Mouse (Mus musculus): ENCODE measurements around the gene Prdm2. TPM values are rescaled to one million over a fixed set of nuclear protein-coding genes. Genes with fewer than 3 reads are reported as not detected.

The Prdm2 gene
- total RNA-seq, 1 experiment = 11.0 TPM

DNA sequence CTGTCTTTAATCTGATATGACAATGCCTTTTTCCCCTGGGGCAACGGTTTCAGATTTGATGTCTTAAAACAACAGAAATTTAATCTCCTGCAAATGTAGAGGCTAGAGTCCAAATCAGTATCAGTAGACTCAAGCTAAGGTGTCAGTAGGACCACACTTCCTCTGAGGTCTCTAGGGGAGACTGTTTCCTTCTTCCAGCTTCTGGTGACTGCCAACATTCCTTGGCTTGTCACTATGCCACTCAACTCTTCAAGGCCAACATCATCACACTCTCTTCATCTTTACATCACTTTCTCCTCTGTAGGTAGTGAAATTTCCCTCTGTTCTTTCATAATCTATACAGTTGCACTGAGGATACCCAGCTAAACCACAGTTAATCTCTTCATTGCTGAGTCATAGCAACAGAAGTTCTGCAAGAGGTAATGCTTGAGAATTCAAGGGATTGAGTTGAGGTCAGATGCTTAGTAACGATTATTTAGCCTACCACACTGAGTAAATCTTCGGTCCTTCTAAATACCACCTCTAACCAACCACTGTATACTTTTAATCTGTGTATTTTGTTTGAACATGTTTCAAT is 1.5 kb upstream of the Prdm2 start:
- Histone ChIP-seq H3K27ac (ENCODE audit: insufficient read depth, low read depth, low read length, poor library complexity, severe bottlenecking) (no peak overlapping the region), H3K4me1 (ENCODE audit: control insufficient read depth in 2 of 2, insufficient read depth in 2 of 2, low read length in 2 of 2, poor library complexity in 1 of 2) (peaks cover 0 to 15% of the 10 kb centered on the region in 2 experiments; a peak in 3 of 4 replicates), H3K9me3 (ENCODE audit: control insufficient read depth, insufficient read depth, low read depth, low read length) (no peaks in the 10 kb centered on the region), H3K9ac (ENCODE audit: insufficient read depth, low read depth, low read length, poor library complexity, severe bottlenecking) (no peak overlapping the region), H3K4me3 (ENCODE audit: insufficient read depth in 1 of 2, low read depth in 1 of 2, low read length in 2 of 2, poor library complexity in 1 of 2, severe bottlenecking in 1 of 2) (no peak overlapping the region), H3K36me3 (ENCODE audit: control insufficient read depth, insufficient read depth, low read length, poor library complexity, severe bottlenecking) (no peaks in the 10 kb centered on the region; the same call in 1 of the 2 replicates)
- DNase-seq (ENCODE audit: low read depth, low spot score) = no peak
- no peak for TF ChIP-seq ZC3H11A (IDR thresholded peaks at IDR 0.05; ENCODE audit: borderline replicate concordance, low read depth, low read length)
- no peak for TF ChIP-seq MAFK (IDR thresholded peaks at IDR 0.05; ENCODE audit: insufficient read depth, low read depth, low read length)
- TF ChIP-seq CHD2 (IDR thresholded peaks at IDR 0.05; ENCODE audit: low read depth, low read length) = no peak
- TF ChIP-seq HCFC1 (IDR thresholded peaks at IDR 0.05; ENCODE audit: borderline replicate concordance, insufficient read depth, low read length) = no peak
- no peak for TF ChIP-seq ZNF384 (IDR thresholded peaks at IDR 0.05; ENCODE audit: low read depth, low read length)
- in situ Hi-C loops (cut with MboI; ENCODE audit: low sequenced_read_pairs in 2 of 2, unreplicated experiment in 2 of 2) = no loop called here

- peaks cover 0 to 14% of the 10 kb centered on the region in 2 experiments; a peak in 3 of 4 replicates for H3K4me1 ChIP-seq (ENCODE audit: control insufficient read depth in 2 of 2, insufficient read depth in 2 of 2, low read length in 2 of 2, poor library complexity in 1 of 2)
- in situ Hi-C loops (cut with MboI; ENCODE audit: low sequenced_read_pairs in 2 of 2, unreplicated experiment in 2 of 2) = no loop called here
- TF ChIP-seq ZNF384 (IDR thresholded peaks at IDR 0.05; ENCODE audit: low read depth, low read length) = no peak
- no peak for TF ChIP-seq CHD2 (IDR thresholded peaks at IDR 0.05; ENCODE audit: low read depth, low read length)
- no peak overlapping the region for H3K27ac ChIP-seq (ENCODE audit: insufficient read depth, low read depth, low read length, poor library complexity, severe bottlenecking)
- H3K9ac ChIP-seq (ENCODE audit: insufficient read depth, low read depth, low read length, poor library complexity, severe bottlenecking) = no peak overlapping the region
- DNase-seq (ENCODE audit: low read depth, low spot score) = no peak
- no peaks in the 10 kb centered on the region; the same call in 1 of the 2 replicates for H3K36me3 ChIP-seq (ENCODE audit: control insufficient read depth, insufficient read depth, low read length, poor library complexity, severe bottlenecking)
- no peaks in the 10 kb centered on the region for H3K9me3 ChIP-seq (ENCODE audit: control insufficient read depth, insufficient read depth, low read depth, low read length)
- H3K4me3 ChIP-seq (ENCODE audit: insufficient read depth in 1 of 2, low read depth in 1 of 2, low read length in 2 of 2, poor library complexity in 1 of 2, severe bottlenecking in 1 of 2) = no peak overlapping the region
Measured at GRCm38 (mm10) chr4:143213571-143213970, 776 bp upstream of the Prdm2 start.

GRCm38 (mm10) chr4:143213175-143213479 is 332 bp upstream of the Prdm2 start:
- TF ChIP-seq ZNF384 (IDR thresholded peaks at IDR 0.05; ENCODE audit: low read depth, low read length) (no peak), HCFC1 (IDR thresholded peaks at IDR 0.05; ENCODE audit: borderline replicate concordance, insufficient read depth, low read length) (no peak), ZC3H11A (IDR thresholded peaks at IDR 0.05; ENCODE audit: borderline replicate concordance, low read depth, low read length) (no peak), MAFK (IDR thresholded peaks at IDR 0.05; ENCODE audit: insufficient read depth, low read depth, low read length) (no peak), CHD2 (IDR thresholded peaks at IDR 0.05; ENCODE audit: low read depth, low read length) (no peak)
- in situ Hi-C loops (cut with MboI; ENCODE audit: low sequenced_read_pairs in 2 of 2, unreplicated experiment in 2 of 2) = no loop called here
- H3K4me3 ChIP-seq (ENCODE audit: insufficient read depth in 1 of 2, low read depth in 1 of 2, low read length in 2 of 2, poor library complexity in 1 of 2, severe bottlenecking in 1 of 2) = no peak overlapping the region
- H3K9ac ChIP-seq (ENCODE audit: insufficient read depth, low read depth, low read length, poor library complexity, severe bottlenecking) = peak overlapping the region; percentile 85; the same call in 1 of the 2 replicates
- H3K4me1 ChIP-seq (ENCODE audit: control insufficient read depth in 2 of 2, insufficient read depth in 2 of 2, low read length in 2 of 2, poor library complexity in 1 of 2) = peaks cover 0 to 14% of the 10 kb centered on the region in 2 experiments; a peak in 3 of 4 replicates
- no peaks in the 10 kb centered on the region for H3K9me3 ChIP-seq (ENCODE audit: control insufficient read depth, insufficient read depth, low read depth, low read length)
- no peaks in the 10 kb centered on the region; the same call in 1 of the 2 replicates for H3K36me3 ChIP-seq (ENCODE audit: control insufficient read depth, insufficient read depth, low read length, poor library complexity, severe bottlenecking)
- no peak for DNase-seq (ENCODE audit: low read depth, low spot score)
- no peak overlapping the region for H3K27ac ChIP-seq (ENCODE audit: insufficient read depth, low read depth, low read length, poor library complexity, severe bottlenecking)

DNA sequence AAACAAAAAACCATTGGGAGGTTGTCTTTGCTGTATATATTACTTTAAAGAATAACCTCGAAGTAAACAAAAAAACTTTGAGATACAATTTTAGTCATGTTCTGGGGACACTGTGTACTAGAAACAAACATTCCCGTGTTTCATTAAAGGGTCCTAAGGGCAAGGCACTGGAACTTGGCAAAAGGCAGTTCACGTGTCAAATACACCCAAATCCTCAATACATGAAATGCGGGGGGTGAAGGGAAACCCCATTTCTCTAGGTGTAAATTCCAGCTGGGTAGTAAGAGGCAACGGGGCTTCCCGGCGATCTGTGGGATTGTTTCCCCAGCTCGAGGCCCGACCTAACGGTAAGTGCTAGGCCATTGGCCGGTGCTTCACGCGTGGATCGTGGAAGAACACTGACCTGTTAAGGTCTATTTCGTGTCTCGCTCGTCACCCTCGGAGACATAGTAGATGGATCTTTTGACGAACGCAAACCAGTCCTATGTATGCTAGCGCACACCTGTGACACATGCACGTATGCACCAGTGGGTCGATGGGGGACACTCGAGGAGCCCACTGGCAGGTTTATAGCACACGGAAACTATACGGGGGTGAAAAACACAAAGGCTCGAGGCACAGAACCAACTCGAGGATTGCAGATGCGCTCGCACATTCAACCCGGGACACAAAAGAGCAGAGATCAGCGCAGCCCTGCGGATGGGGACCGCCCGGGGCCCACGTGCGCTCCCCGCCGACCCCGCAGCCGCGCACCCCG is 1.0 kb downstream of the Prdm2 start:
- TF ChIP-seq ZC3H11A (IDR thresholded peaks at IDR 0.05; ENCODE audit: borderline replicate concordance, low read depth, low read length) (no peak), MAFK (IDR thresholded peaks at IDR 0.05; ENCODE audit: insufficient read depth, low read depth, low read length) (no peak), ZNF384 (IDR thresholded peaks at IDR 0.05; ENCODE audit: low read depth, low read length) (no peak), CHD2 (IDR thresholded peaks at IDR 0.05; ENCODE audit: low read depth, low read length) (no peak), HCFC1 (IDR thresholded peaks at IDR 0.05; ENCODE audit: borderline replicate concordance, insufficient read depth, low read length) (no peak)
- Histone ChIP-seq H3K4me1 (ENCODE audit: control insufficient read depth in 2 of 2, insufficient read depth in 2 of 2, low read length in 2 of 2, poor library complexity in 1 of 2) (peaks cover 0 to 9% of the 10 kb centered on the region in 2 experiments; a peak in 3 of 4 replicates), H3K27ac (ENCODE audit: insufficient read depth, low read depth, low read length, poor library complexity, severe bottlenecking) (no peak overlapping the region), H3K36me3 (ENCODE audit: control insufficient read depth, insufficient read depth, low read length, poor library complexity, severe bottlenecking) (no peaks in the 10 kb centered on the region; the same call in 1 of the 2 replicates), H3K4me3 (ENCODE audit: insufficient read depth in 1 of 2, low read depth in 1 of 2, low read length in 2 of 2, poor library complexity in 1 of 2, severe bottlenecking in 1 of 2) (peak overlapping the region; percentile 87 to 92), H3K9me3 (ENCODE audit: control insufficient read depth, insufficient read depth, low read depth, low read length) (no peaks in the 10 kb centered on the region), H3K9ac (ENCODE audit: insufficient read depth, low read depth, low read length, poor library complexity, severe bottlenecking) (peak overlapping the region; percentile 85)
- in situ Hi-C loops (cut with MboI; ENCODE audit: low sequenced_read_pairs in 2 of 2, unreplicated experiment in 2 of 2) = no loop called here
- DNase-seq (ENCODE audit: low read depth, low spot score) = peak; percentile 15
